Mouse (Mus musculus) cerebellum, adult 2 months (tissue): ENCODE data around the gene Clint1.

Experiments used
- CTCF ChIP-seq: fragments of 200-500 bp; IDR thresholded peaks from 2 replicates; pipeline ENCODE4 v1.5.1; 2011; ENCODE audit warnings: low read depth, mild to moderate bottlenecking, control low read depth, low read length, moderate library complexity, borderline replicate concordance; ENCODE audit not compliant: insufficient read depth
- POLR2A ChIP-seq: fragments of 200-500 bp; IDR thresholded peaks from 2 replicates; pipeline ENCODE4 v1.6.1; 2011; ENCODE audit warnings: low read length, control low read depth, borderline replicate concordance; ENCODE audit not compliant: insufficient read depth

DNA sequence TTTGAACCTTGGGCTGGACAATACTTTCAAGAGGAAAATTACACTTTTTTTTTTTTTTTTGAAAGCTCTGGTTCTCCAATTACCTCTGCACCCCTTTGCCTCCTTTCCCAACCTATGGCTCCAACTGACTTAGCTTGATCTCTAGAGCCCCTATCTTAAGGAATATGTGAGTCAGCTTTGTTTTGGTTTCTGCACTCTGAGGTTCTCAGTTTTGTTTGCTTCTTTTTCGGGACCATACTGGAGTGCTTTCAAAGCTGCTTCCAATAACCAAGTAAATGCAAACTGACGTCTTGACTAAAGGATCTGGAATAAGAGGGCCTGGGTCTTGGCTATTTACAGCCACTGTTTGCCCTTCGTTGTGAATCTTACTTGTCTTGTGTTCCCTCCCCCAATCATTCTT, 1.5 kb upstream of the Clint1 start:
- TF ChIP-seq CTCF (no peak), POLR2A (no peak)
